Mouse (Mus musculus) granulocyte monocyte progenitor cell, adult 5-6 weeks (primary cell): ENCODE measurements around the gene Rsph3a. TPM values are rescaled to one million over a fixed set of nuclear protein-coding genes. Genes with fewer than 3 reads are reported as not detected.
"Not testable (repeated sequence)": the region's sequence is repeated elsewhere in the genome, so short reads cannot be mapped to it uniquely, and the experiment has no call there.

Source experiments
- ATAC-seq: replicated peaks from 2 replicates; pipeline ENCODE4 v1.8.0; 2016; ENCODE audit warnings: mild to moderate bottlenecking, moderate TSS enrichment, inconsistent platforms; ENCODE audit not compliant: poor library complexity, severe bottlenecking
- total RNA-seq, 2 experiments: library from RNA; stranded (forward) in 1 of 2; stranded (reverse) in 1 of 2; fragments of 200-712, 200-1000 nt in 1 of 2; fragments of >200 nt in 1 of 2; fragmentation: Nextera tagmentation in 1 of 2; gene quantifications; 2 replicates each; pipeline ENCODE4 v1.2.3; 2014 to 2017

Rsph3a gene
- total RNA-seq, 2 experiments from 2014 or later = 28.2 to 125 TPM

GRCm38 (mm10) chr17:7927582-7928535 is 17.6 kb upstream of the Rsph3a start:
- ATAC-seq = peak; percentile 57

- ATAC-seq = no peak
These were observed 16.8 kb upstream of the Rsph3a start for GRCm38 (mm10) chr17:7928662-7929061.

DNA sequence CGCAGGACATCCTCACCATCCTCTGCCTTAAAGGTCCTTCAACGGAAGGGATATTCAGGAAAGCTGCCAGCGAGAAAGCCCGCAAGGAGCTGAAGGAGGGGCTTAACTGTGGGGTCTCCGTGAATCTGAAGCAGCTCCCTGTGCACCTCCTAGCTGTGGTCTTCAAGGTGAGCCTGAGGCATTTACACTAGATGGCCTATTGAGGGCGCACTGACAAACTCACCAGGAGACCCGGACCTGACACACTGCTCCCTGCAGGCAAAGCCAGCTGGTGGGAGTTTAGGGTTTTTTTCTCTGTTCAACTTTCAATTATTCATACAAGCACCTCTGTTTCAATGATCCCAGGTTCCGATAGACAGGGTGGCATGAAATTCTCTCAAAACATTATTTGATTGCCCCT is 16.1 kb upstream of the Rsph3a start:
- ATAC-seq = no peak

GRCm38 (mm10) chr17:7931096-7931990 is 14.1 kb upstream of the Rsph3a start:
- ATAC-seq = no peak

DNA sequence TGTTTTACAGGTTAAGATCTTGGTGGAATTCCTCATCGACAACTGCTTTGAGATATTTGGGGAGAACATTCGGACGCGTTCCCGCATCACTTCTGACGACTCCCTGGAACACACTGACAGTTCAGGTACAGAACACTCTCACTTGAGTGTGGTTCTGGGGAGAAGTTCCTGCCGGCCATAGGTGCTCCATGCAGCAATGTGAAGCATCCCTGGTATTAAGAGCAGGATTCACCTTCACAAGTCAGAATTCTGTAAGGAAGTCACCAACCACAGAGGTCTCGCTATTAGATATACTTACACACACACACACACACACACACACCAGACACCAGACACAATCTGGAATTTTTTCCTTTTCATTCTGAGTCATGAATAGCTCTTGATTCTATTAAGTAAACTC is 13.3 kb upstream of the Rsph3a start:
- not testable (repeated sequence) for ATAC-seq

DNA sequence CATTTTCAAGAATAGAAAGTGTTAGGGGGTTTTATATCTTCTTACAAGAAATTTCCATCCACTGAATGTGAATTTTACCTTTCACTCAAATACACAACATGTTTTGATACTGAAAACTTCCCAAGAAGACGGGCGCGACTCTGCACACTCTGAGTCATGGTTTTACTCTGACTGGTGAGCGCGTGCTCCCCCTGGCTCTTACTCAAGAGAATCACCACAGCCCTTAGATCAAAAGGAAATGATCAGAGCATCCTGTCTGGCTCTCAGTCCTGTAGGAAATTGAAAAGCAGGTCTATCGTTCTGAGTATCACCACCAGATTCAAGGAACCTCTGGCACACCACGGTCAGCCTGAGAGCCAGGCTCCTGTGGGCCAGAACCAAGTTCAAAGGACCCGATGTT is 5.8 kb upstream of the Rsph3a start:
- peak; percentile 91 for ATAC-seq

DNA sequence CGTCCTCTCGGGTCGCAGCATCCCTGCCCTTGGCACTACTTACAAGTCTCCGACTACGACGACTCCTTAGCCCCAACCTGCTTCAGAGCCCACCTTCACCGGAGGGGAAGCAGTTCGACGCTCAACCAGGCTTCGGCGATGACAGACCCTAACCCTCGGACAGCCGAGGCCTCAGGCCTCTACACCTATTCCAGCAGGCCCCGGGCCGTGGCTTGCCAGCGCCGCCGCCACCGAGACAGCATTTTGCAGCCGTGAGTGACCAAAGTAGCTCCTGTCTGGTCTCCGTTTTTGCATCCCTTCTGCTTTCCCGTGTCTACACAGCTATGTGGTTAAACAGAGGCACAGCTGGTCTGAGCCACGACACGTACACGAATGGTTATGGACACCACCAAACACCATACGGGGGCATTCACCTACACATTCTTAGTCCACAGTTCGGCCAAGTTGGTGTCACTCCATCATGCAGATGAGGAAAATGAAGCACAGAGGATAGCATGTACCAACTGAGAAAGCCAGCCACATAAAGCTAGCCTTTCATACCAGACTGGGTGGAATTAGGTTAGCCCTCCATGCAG is 726 bp downstream of the Rsph3a start:
- ATAC-seq = peak; percentile 11

GRCm38 (mm10) chr17:7951333-7951732 is 5.9 kb downstream of the Rsph3a start:
- not testable (repeated sequence) for ATAC-seq

DNA sequence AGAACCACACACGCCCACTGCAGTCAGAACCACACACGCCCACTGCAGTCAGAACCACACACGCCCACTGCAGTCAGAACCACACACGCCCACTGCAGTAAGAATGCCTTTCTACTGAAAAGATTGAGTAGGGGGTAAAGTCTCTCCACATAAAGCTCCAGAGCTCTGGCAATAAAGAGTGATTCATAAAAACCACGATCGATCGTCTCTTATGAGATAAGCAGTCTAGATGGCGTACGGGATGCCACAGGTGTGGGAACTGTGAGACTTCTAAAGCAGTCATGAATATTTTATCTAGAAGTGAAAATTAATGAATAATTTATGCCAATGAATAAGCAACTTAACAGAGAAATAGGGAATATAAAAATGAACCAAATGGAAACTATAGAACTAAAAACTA is 11.8 kb downstream of the Rsph3a start:
- not testable (repeated sequence) for ATAC-seq

- ATAC-seq = not testable (repeated sequence)
These were observed 17.9 kb downstream of the Rsph3a start for GRCm38 (mm10) chr17:7963333-7963732.

GRCm38 (mm10) chr17:7964398-7964797 is 19.0 kb downstream of the Rsph3a start:
- not testable (repeated sequence) for ATAC-seq

GRCm38 (mm10) chr17:7968490-7968889 is 23.1 kb downstream of the Rsph3a start:
- not testable (repeated sequence) for ATAC-seq

GRCm38 (mm10) chr17:7969782-7970181 is 24.4 kb downstream of the Rsph3a start:
- ATAC-seq = not testable (repeated sequence)

DNA sequence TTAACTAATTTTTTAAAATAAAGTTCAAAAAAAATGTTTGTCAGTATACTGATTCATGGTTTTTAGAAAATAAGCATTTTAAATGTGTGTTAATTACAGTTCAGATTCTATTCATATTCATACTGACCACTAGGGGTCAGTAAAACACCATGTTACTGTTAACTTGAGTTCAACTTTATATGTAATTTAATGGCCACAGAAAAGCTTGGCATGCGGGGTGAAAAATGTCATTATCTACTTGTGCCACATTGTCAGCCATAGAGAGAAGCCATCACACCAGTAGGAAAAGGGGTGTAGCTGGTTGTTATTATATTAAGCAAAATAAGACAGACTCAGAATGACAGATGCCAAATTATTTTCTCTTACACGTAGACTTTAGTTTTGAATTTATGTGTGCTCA is 38.1 kb downstream of the Rsph3a start:
- peak; percentile 76 for ATAC-seq

DNA sequence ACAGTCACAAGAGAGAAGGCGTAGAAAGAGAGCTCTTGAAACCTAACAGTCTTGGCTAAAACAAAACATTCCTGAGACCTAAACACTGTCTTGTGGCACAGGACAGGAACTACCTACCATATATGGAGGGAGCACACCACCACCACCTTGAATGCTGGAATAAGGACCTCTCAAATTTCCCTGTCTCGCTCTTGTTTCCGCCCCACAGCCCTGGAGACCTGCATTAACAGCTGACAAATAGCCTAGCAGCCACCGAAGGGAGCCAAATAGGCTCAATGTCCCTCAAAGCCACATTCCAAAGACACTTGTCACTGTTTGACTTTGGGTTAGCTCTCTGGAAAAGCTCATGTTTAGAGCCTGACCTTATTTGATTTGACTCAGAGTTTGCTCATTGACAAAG is 40.2 kb downstream of the Rsph3a start:
- not testable (repeated sequence) for ATAC-seq

DNA sequence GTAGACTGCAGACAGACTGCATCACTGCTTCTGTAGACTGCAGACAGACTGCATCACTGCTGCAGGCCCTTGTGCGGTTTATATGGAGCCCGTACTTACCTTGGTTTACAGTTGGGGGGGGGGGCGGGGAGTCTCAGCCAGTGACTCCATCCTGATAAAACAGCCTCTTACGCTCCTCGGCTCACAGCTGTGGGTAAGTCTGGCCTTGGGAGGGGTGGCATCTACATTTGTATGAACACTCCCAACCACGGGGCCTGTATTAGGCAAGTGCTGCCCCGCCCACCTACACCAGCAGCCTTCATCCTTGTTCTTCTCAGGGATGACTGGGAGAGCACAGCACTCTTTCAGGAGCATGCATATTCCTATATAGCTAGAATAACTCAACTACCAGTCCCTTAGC is 41.6 kb downstream of the Rsph3a start:
- ATAC-seq = not testable (repeated sequence)

DNA sequence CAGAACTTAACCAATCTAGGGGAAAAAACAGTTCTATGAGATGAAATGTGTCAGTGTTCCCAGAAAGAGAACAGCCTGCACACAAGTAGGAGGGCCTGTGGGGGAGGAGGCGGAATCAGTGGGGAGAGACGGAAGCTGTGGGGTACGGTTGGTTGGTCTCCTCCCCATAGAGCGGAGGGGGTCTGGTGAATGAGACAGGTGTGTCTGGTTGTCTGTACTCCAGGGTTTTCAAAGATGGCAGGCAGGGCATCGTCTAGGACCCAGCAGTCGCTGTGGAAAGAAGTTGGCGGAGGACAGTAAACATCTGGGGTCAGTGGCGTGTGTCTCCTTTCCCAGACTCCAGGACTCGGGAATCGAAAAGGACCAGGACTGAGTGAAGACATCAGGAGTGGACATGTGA is 57.8 kb downstream of the Rsph3a start:
- ATAC-seq = not testable (repeated sequence)

DNA sequence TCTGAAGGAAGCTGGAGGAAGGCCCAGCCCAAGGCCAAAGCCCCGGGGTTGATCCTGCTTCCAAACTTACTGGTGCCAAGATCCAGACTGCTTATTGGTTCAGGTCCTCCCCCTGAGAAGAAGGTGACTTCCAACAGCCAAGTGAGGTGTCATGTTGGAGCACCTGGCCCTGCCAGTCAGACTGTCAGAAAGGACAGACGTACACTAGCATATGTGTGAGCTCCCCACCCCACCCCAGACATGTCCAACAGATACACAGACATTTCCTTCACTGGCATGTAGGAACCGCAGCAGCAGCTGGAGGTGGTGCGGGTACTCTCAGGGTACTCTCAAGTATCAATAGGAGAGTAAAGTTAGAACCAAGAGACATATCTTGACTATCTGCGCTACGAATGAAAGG is 61.4 kb downstream of the Rsph3a start:
- ATAC-seq = not testable (repeated sequence)

- peak; percentile 33; the same call in 1 of the 2 replicates for ATAC-seq
These were observed 64.2 kb downstream of the Rsph3a start for GRCm38 (mm10) chr17:8009565-8009964.

DNA sequence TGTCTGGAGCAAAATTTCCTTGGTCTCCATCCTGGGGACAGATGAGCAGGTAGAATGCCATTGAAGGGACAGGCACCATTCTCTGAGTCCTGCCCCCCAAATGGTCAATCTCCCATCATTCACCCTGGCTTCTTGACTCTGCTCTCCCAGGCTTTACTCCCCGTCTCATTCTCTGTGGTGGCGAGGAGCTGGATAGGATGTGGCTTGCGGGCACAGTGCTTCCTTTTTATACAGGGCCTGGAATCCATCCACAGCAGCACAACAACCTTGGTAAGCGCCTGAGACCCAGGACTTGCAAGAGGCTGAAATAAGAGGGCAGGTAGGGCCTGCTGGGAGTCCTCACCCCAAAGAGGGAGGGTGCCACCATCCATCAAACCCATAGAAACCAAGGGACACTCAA is 68.6 kb downstream of the Rsph3a start:
- peak; percentile 69 for ATAC-seq
